Mouse (Mus musculus): ENCODE measurements around the gene Reps2. TPM values are rescaled to one million over a fixed set of nuclear protein-coding genes. Genes with fewer than 3 reads are reported as not detected.

The Reps2 gene
- polyA plus RNA-seq (2015; fragmentation: Nextera tagmentation; extraction: Ambion mirVana) = 1.5 and 2.3 TPM in 2 replicates

DNA sequence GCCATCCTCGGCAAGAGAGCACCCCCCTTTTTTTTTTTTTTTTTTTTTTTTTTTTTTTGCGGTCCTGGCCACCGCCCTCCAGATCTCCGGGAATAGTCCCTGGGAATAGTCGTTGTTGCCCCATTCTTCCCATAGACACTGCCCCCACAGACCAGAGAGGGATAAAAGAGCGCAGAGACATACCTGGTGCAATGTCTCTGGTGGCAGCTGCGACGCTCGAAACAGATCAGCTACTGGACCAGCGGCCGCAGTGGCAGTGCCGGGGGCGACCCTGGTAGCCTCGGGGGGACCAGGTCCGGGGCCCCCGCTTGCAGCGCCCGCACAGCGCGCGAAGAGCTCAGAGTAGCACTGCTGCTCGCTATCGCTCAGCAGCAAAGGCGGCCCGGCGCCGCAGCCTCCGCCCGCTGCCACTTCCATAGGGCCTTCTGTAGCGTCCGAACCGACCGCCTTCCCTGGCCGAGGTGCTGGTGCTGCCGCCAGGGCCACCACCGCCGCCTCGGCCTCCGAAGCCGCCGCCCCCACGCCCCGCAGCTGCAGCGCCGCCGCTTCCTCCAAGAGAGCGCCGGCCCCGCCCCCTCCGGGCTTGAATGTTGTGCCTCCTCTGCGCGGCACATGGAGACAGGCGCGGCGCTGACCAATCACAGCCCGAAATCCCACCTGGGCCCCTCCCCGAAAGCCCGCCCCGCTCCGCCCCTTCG is at the start of gene Reps2:
Reps2 (minus strand) TSS at position 559 of the 698 bp plus-strand sequence.
- H3K4me2 ChIP-seq (replicated peaks) = peak within 1 kb of the TSS; percentile 62
- no peak within 1 kb of the TSS for H3K27ac ChIP-seq
- ATAC-seq = peak; percentile 98
- H3K36me3 ChIP-seq = no peaks in the 10 kb centered on the region
- H3K4me1 ChIP-seq (replicated peaks) = no peaks in the 10 kb centered on the region
- no peaks in the 10 kb centered on the region for H3K9me3 ChIP-seq
- peaks cover 49% of the 10 kb centered on the region for H3K27me3 ChIP-seq
- H3K4me3 ChIP-seq (replicated peaks) = peak within 1 kb of the TSS; percentile 62
- H3K9ac ChIP-seq (replicated peaks) = peak within 1 kb of the TSS; percentile 78
- 23% methylated on average over 44 of the region's 61 CpGs for WGBS

DNA sequence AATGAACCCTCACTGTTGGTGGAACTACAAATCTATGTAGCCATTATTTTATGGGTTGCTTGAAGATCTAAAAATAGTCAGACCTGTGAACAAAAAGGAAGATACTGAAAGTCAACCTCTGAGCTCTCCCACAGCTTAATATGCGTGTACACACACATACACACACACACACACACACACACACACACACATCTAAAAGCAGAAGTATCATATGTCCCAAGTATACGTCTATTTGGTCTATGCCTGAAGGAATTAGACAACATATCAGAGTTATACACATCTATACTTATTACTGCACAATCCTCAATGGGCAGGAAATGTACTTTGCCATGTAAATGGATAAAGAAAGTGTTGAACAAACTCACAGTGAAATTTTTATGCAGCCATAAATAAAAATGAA is 47.8 kb upstream of the Reps2 start:
- Histone ChIP-seq H3K9ac (replicated peaks) (no peak overlapping the region), H3K4me2 (replicated peaks) (no peak overlapping the region), H3K9me3 (no peaks in the 10 kb centered on the region), H3K27me3 (no peaks in the 10 kb centered on the region), H3K36me3 (no peaks in the 10 kb centered on the region), H3K4me1 (replicated peaks) (no peaks in the 10 kb centered on the region), H3K27ac (no peak overlapping the region), H3K4me3 (replicated peaks) (no peak overlapping the region)
- WGBS = 60% methylated on average over 2 of the region's 2 CpGs
- no peak for ATAC-seq

DNA sequence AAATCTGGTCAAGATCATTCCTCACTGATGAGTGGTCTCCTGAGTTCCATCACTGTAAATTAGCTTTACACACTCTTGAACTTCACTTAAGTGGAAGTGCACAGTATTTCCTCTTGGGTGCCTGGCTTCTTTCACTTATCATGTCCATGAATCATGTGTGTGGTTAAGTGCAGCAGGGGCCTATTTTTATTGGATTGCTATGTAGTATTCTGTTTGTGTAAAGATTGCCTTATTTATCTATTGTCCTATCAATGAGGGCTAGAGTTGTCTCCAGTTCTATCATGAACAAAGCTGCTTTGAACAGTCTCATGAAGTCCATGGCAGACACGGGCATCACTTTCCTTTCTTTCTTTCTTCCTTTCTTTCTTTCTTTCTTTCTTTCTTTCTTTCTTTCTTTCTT is 41.9 kb upstream of the Reps2 start:
- no peak overlapping the region for H3K27ac ChIP-seq
- no peaks in the 10 kb centered on the region for H3K4me1 ChIP-seq (replicated peaks)
- H3K4me2 ChIP-seq (replicated peaks) = no peak overlapping the region
- ATAC-seq = no peak
- no peaks in the 10 kb centered on the region for H3K27me3 ChIP-seq
- H3K9ac ChIP-seq (replicated peaks) = no peak overlapping the region
- H3K36me3 ChIP-seq = no peaks in the 10 kb centered on the region
- no peaks in the 10 kb centered on the region for H3K9me3 ChIP-seq
- 79% methylated on average over 1 of the region's 1 CpGs for WGBS
- no peak overlapping the region for H3K4me3 ChIP-seq (replicated peaks)

DNA sequence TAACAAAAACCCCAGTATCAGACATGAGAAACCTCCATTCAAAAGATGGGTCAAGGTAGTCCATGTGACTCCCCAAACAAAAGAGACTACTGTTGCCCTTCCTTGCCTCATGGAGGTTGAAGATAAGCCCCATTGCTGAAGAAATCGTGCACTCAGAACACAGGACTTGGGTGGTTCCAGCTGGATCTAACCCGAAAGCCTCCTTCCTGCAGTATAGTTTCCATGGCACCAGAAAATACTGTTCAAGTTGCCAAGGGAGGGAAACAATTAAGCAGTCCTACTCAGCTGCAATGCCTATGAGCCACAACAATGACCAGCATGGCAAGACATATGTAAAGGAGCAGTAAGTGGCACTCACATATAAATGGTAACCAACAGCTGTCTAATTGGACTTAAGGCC is 36.1 kb upstream of the Reps2 start:
- peaks cover 2% of the 10 kb centered on the region; the same call in 1 of the 2 replicates for H3K27me3 ChIP-seq
- H3K4me1 ChIP-seq (replicated peaks) = no peaks in the 10 kb centered on the region
- 58% methylated on average over 2 of the region's 2 CpGs for WGBS
- no peak overlapping the region for H3K4me2 ChIP-seq (replicated peaks)
- no peaks in the 10 kb centered on the region for H3K9me3 ChIP-seq
- H3K9ac ChIP-seq (replicated peaks) = no peak overlapping the region
- no peak for ATAC-seq
- no peak overlapping the region for H3K27ac ChIP-seq
- no peaks in the 10 kb centered on the region for H3K36me3 ChIP-seq
- no peak overlapping the region for H3K4me3 ChIP-seq (replicated peaks)

DNA sequence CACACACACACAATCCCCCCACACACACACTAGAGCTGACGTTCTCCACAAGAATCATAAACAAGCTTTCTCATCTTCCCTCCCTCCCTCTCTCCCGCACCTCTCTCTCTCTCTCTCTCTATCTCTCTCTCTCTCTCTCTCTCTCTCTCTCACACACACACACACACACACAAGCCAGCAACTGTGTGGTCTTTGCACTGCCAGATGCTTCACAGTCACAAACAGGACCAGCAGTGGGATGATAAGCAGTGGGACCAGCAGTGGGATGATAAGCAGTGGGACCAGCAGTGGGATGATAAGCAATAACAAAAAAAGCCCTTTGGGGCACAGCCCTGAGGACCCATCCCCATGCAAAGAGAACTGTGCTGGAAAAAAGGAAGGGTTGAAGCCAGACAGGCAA is 35.4 kb upstream of the Reps2 start:
- Histone ChIP-seq H3K27me3 (peaks cover 2% of the 10 kb centered on the region; the same call in 1 of the 2 replicates), H3K36me3 (no peaks in the 10 kb centered on the region), H3K9me3 (no peaks in the 10 kb centered on the region), H3K4me2 (replicated peaks) (no peak overlapping the region), H3K4me3 (replicated peaks) (no peak overlapping the region), H3K27ac (no peak overlapping the region), H3K4me1 (replicated peaks) (no peaks in the 10 kb centered on the region), H3K9ac (replicated peaks) (no peak overlapping the region)
- no peak for ATAC-seq
- WGBS = 81% methylated on average over 2 of the region's 2 CpGs

DNA sequence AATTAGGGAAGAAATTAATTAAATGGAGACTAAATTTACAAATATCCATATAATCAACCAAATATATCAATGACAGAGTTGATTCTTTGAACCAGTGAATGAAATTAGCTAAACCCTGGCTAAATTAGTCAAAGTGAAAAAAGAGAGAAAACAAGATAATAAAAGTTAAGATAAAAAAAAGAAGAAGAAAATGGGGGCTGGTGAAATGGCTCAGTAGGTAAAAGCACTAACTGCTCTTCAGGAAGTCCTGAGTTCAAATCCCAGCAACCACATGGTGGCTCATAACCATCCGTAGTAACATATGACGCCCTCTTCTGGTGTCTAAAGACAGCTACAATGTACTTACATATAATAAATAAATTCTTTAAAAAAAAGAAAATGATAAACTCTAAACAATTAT is 22.7 kb upstream of the Reps2 start:
- ATAC-seq = no peak
- no peaks in the 10 kb centered on the region for H3K36me3 ChIP-seq
- no peaks in the 10 kb centered on the region for H3K4me1 ChIP-seq (replicated peaks)
- H3K27ac ChIP-seq = no peak overlapping the region
- H3K9ac ChIP-seq (replicated peaks) = no peak overlapping the region
- no peaks in the 10 kb centered on the region for H3K9me3 ChIP-seq
- no peak overlapping the region for H3K4me3 ChIP-seq (replicated peaks)
- H3K4me2 ChIP-seq (replicated peaks) = no peak overlapping the region
- WGBS = 81% methylated on average over 2 of the region's 2 CpGs
- H3K27me3 ChIP-seq = peaks cover 3% of the 10 kb centered on the region; the same call in 1 of the 2 replicates

DNA sequence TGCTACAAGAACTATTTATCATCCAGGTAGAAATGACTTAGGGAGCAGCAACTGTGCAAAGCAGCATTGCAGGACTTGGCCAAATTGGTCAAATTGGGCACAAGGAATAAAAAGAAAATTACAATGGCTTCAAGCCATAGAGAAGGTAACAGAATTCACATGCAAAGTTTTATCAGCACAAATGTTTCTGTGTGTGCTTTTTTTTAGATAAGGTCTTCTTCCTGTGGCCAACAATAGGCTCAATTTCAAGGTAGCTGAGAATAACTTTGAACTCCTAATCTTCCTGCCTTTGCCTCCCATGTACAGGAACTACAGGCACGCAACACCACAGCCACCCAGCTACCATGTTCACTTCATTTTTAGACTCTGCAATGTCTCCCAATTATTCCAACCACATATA is 16.7 kb upstream of the Reps2 start:
- Histone ChIP-seq H3K4me1 (replicated peaks) (no peaks in the 10 kb centered on the region), H3K36me3 (no peaks in the 10 kb centered on the region), H3K9ac (replicated peaks) (no peak overlapping the region), H3K9me3 (no peaks in the 10 kb centered on the region), H3K4me2 (replicated peaks) (no peak overlapping the region), H3K27ac (no peak overlapping the region), H3K27me3 (peaks cover 3% of the 10 kb centered on the region; the same call in 1 of the 2 replicates), H3K4me3 (replicated peaks) (no peak overlapping the region)
- 89% methylated on average over 1 of the region's 1 CpGs for WGBS
- ATAC-seq = no peak

DNA sequence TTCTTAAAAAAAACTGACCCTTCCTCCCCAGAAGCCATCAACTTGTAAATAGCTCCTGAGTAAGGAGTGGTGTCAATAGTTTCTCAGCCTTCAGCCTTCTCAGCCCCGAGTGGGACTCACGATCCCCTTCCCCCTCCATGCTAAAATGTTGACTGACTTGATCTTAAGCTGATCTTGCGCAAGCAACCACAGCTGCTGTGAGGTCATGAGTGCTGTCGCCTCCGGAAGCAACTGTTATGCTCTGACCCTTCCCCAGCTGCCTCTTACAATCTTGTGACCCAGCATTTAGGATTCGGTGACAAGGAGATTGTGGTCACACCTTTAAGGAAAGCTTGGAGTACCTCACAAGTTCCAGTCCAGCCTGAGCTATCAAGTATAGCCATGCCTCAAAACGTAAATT is 10.1 kb upstream of the Reps2 start:
- no peak for ATAC-seq
- no peak overlapping the region for H3K27ac ChIP-seq

DNA sequence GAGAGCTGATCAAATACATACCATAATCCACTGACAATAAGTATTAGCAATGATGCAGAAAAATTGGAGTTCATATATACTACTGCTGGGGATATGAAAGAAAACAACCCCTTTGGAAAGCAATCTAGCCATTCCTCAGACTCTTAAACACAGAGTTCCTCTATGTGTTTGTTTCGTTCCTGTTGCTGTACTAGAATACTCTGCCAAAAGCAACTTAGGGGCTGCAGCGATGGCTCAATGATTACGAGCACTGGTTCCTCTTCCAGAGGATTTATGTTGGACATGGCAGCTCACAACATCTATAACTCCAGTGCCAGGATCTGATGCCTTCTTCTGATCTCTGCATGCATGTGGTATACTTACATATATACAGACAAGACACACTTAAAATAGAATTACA is 9.0 kb upstream of the Reps2 start:
- Histone ChIP-seq H3K27ac (no peak overlapping the region), H3K36me3 (no peaks in the 10 kb centered on the region), H3K9ac (replicated peaks) (no peak overlapping the region), H3K4me2 (replicated peaks) (no peak overlapping the region), H3K9me3 (no peaks in the 10 kb centered on the region), H3K4me1 (replicated peaks) (no peaks in the 10 kb centered on the region), H3K27me3 (peaks cover 4% of the 10 kb centered on the region; the same call in 1 of the 2 replicates), H3K4me3 (replicated peaks) (no peak overlapping the region)
- no peak for ATAC-seq
- WGBS = 85% methylated on average over 3 of the region's 3 CpGs

More for the DNA sequence above, 10.1 kb upstream of the Reps2 start:
- Histone ChIP-seq H3K9me3 (no peaks in the 10 kb centered on the region), H3K4me1 (replicated peaks) (no peaks in the 10 kb centered on the region), H3K36me3 (no peaks in the 10 kb centered on the region), H3K4me2 (replicated peaks) (no peak overlapping the region), H3K4me3 (replicated peaks) (no peak overlapping the region), H3K27me3 (no peaks in the 10 kb centered on the region; the same call in 1 of the 2 replicates), H3K9ac (replicated peaks) (no peak overlapping the region)
- WGBS = 89% methylated on average over 7 of the region's 7 CpGs

DNA sequence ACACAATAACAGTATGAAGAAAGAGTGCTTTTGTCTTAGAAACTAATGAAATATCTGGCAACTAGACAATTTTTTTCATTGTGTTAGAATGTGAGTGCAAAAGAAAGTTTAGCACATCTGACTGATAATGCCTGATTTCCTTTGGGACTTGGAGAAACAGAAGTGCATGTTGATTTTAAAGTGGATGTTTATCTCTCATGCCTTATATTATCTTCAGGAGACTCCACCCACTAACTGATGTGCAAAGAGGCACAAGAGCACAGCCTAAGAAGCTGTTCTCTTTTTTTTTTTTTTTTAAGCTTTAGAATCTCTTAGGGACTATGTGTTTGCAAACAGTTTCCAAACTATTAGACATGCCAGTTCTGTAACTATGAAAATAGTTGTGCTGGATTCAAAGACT is 7.7 kb upstream of the Reps2 start:
- Histone ChIP-seq H3K4me2 (replicated peaks) (no peak overlapping the region), H3K9ac (replicated peaks) (no peak overlapping the region), H3K4me1 (replicated peaks) (no peaks in the 10 kb centered on the region), H3K4me3 (replicated peaks) (no peak overlapping the region), H3K27ac (no peak overlapping the region), H3K36me3 (no peaks in the 10 kb centered on the region), H3K9me3 (no peaks in the 10 kb centered on the region), H3K27me3 (peaks cover 16% of the 10 kb centered on the region; the same call in 1 of the 2 replicates)
- ATAC-seq = no peak

DNA sequence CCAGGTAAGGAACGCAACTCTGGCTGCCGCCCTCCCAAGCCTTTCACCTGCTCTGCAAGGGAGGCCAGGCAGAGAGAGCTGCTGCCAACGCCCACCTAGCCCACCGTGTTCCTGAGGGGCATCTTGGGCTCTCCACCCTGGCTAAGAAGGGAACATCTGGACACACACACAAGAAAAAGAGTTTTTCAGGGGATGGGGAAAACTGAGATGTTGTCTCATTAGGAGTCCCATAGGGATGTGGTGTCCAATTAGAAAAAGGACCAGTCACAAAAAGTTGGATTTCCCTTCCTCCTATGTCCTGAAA is 292 bp upstream of the Reps2 start:
- ATAC-seq = no peak
- H3K9me3 ChIP-seq = no peaks in the 10 kb centered on the region
- no peaks in the 10 kb centered on the region for H3K36me3 ChIP-seq
- H3K4me3 ChIP-seq (replicated peaks) = peak overlapping the region; percentile 62
- H3K27me3 ChIP-seq = peaks cover 49% of the 10 kb centered on the region
- no peak overlapping the region for H3K9ac ChIP-seq (replicated peaks)
- WGBS = 31% methylated on average over 4 of the region's 4 CpGs
- no peak overlapping the region for H3K27ac ChIP-seq
- H3K4me1 ChIP-seq (replicated peaks) = no peaks in the 10 kb centered on the region
- H3K4me2 ChIP-seq (replicated peaks) = peak overlapping the region; percentile 62

DNA sequence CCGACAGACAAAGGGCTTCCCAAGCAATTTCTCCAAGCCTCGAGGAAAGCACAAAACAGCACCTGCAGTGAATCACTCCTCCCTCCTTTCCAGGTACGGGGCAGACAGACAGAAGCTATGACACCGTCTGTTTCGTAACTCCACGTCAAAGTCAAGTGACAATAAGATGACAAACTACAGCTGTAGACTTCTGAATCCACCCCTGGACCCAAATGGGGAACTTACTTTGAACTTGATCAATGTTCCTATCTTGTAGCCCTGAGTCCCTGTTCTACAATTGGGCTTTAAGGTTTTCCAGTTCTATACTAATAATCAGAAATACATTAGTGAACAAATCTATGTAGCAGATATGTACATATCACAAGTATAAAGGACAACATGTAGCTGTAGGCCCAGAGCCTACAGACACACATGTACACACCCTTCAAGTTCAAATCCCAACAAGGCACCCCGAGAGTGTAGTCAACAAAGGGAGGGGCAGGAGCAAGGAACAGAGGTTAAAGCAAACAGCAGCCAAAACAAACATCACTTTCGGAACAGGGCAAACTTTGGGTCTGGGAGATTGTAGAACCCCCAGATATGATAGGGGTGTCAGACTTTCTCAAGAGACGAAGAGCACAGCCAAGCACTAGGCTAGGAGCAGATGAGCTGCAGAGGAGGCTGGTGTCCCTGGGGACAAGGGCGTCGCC is 903 bp downstream of the Reps2 start:
- Histone ChIP-seq H3K27ac (no peak overlapping the region), H3K4me1 (replicated peaks) (no peaks in the 10 kb centered on the region), H3K4me3 (replicated peaks) (peak overlapping the region; percentile 62), H3K9ac (replicated peaks) (peak overlapping the region; percentile 78; the same call in 1 of the 2 replicates), H3K36me3 (no peaks in the 10 kb centered on the region), H3K9me3 (no peaks in the 10 kb centered on the region), H3K27me3 (peaks cover 45% of the 10 kb centered on the region), H3K4me2 (replicated peaks) (peak overlapping the region; percentile 62)
- ATAC-seq = peak; percentile 37; the same call in 1 of the 2 replicates
- WGBS = 56% methylated on average over 11 of the region's 11 CpGs
